Mouse (Mus musculus): ENCODE data around the gene Nae1. TPM values are rescaled to one million over a fixed set of nuclear protein-coding genes. Genes with fewer than 3 reads are reported as not detected.

The Nae1 gene
- polyA plus RNA-seq, 1 experiment = 75.4 TPM

- Histone ChIP-seq H3K27ac (ENCODE audit: insufficient read depth, low read length) (peak overlapping the region; percentile 8; the same call in 1 of the 2 replicates), H3K4me3 (ENCODE audit: insufficient read depth, low read length) (peak overlapping the region; percentile 76), H3K4me1 (ENCODE audit: control insufficient read depth, insufficient read depth, low read length) (no peaks in the 10 kb centered on the region; the same call in none of the 2 replicates)
- TF ChIP-seq CTCF (IDR thresholded peaks at IDR 0.05; ENCODE audit: extremely low read depth, insufficient read depth, low read length) = no peak
Measured at GRCm38 (mm10) chr8:104535378-104535777, 941 bp upstream of the Nae1 start.

- H3K4me1 ChIP-seq (ENCODE audit: control insufficient read depth, insufficient read depth, low read length) = no peaks in the 10 kb centered on the region; the same call in none of the 2 replicates
- TF ChIP-seq CTCF (IDR thresholded peaks at IDR 0.05; ENCODE audit: extremely low read depth, insufficient read depth, low read length) = no peak
- TF ChIP-seq POLR2A (IDR thresholded peaks at IDR 0.05; ENCODE audit: extremely low read depth, insufficient read depth, low read length) = no peak; the same call in 1 of the 2 replicates
- H3K4me3 ChIP-seq (ENCODE audit: insufficient read depth, low read length) = peak overlapping the region; percentile 76
- no peak overlapping the region for H3K27ac ChIP-seq (ENCODE audit: insufficient read depth, low read length)
Measured at GRCm38 (mm10) chr8:104534779-104535141, 323 bp upstream of the Nae1 start.

- H3K27ac ChIP-seq (ENCODE audit: insufficient read depth, low read length) = no peak overlapping the region
- H3K4me1 ChIP-seq (ENCODE audit: control insufficient read depth, insufficient read depth, low read length) = no peaks in the 10 kb centered on the region; the same call in none of the 2 replicates
- H3K4me3 ChIP-seq (ENCODE audit: insufficient read depth, low read length) = peak overlapping the region; percentile 76
- TF ChIP-seq POLR2A (IDR thresholded peaks at IDR 0.05; ENCODE audit: extremely low read depth, insufficient read depth, low read length) = no peak
Measured at GRCm38 (mm10) chr8:104533551-104533950, 886 bp downstream of the Nae1 start.

GRCm38 (mm10) chr8:104529671-104530070, 4.8 kb downstream of the Nae1 start:
- no peak for TF ChIP-seq POLR2A (IDR thresholded peaks at IDR 0.05; ENCODE audit: extremely low read depth, insufficient read depth, low read length)
- TF ChIP-seq CTCF (IDR thresholded peaks at IDR 0.05; ENCODE audit: extremely low read depth, insufficient read depth, low read length) = no peak
- H3K4me1 ChIP-seq (ENCODE audit: control insufficient read depth, insufficient read depth, low read length) = no peaks in the 10 kb centered on the region
- no peak overlapping the region for H3K4me3 ChIP-seq (ENCODE audit: insufficient read depth, low read length)
- H3K27ac ChIP-seq (ENCODE audit: insufficient read depth, low read length) = no peak overlapping the region

- no peak overlapping the region for H3K4me3 ChIP-seq (ENCODE audit: insufficient read depth, low read length)
- no peak for TF ChIP-seq POLR2A (IDR thresholded peaks at IDR 0.05; ENCODE audit: extremely low read depth, insufficient read depth, low read length)
- no peak for TF ChIP-seq CTCF (IDR thresholded peaks at IDR 0.05; ENCODE audit: extremely low read depth, insufficient read depth, low read length)
- H3K27ac ChIP-seq (ENCODE audit: insufficient read depth, low read length) = no peak overlapping the region
- H3K4me1 ChIP-seq (ENCODE audit: control insufficient read depth, insufficient read depth, low read length) = no peaks in the 10 kb centered on the region
Measured at GRCm38 (mm10) chr8:104517872-104518271, 16.6 kb downstream of the Nae1 start.

- TF ChIP-seq CTCF (IDR thresholded peaks at IDR 0.05; ENCODE audit: extremely low read depth, insufficient read depth, low read length) (no peak), POLR2A (IDR thresholded peaks at IDR 0.05; ENCODE audit: extremely low read depth, insufficient read depth, low read length) (no peak)
- Histone ChIP-seq H3K4me3 (ENCODE audit: insufficient read depth, low read length) (no peak overlapping the region; the same call in 1 of the 2 replicates), H3K27ac (ENCODE audit: insufficient read depth, low read length) (no peak overlapping the region), H3K4me1 (ENCODE audit: control insufficient read depth, insufficient read depth, low read length) (no peaks in the 10 kb centered on the region)
Measured at GRCm38 (mm10) chr8:104510134-104510533, 24.3 kb downstream of the Nae1 start.

- peak; percentile 34; the same call in 1 of the 2 replicates for TF ChIP-seq POLR2A (IDR thresholded peaks at IDR 0.05; ENCODE audit: extremely low read depth, insufficient read depth, low read length)
- no peak for TF ChIP-seq CTCF (IDR thresholded peaks at IDR 0.05; ENCODE audit: extremely low read depth, insufficient read depth, low read length)
- Histone ChIP-seq H3K4me1 (ENCODE audit: control insufficient read depth, insufficient read depth, low read length) (no peaks in the 10 kb centered on the region), H3K27ac (ENCODE audit: insufficient read depth, low read length) (no peak within 1 kb of the TSS), H3K4me3 (ENCODE audit: insufficient read depth, low read length) (peak within 1 kb of the TSS; percentile 56)
Measured at GRCm38 (mm10) chr8:104509061-104510006, 25.1 kb downstream of the Nae1 start, which contains the start of gene Terb1. Terb1 (minus strand) TSS chr8:104509910.

GRCm38 (mm10) chr8:104479091-104479490, 55.3 kb downstream of the Nae1 start:
- TF ChIP-seq CTCF (IDR thresholded peaks at IDR 0.05; ENCODE audit: extremely low read depth, insufficient read depth, low read length) (no peak), POLR2A (IDR thresholded peaks at IDR 0.05; ENCODE audit: extremely low read depth, insufficient read depth, low read length) (no peak)
- Histone ChIP-seq H3K4me1 (ENCODE audit: control insufficient read depth, insufficient read depth, low read length) (no peaks in the 10 kb centered on the region), H3K27ac (ENCODE audit: insufficient read depth, low read length) (no peak overlapping the region), H3K4me3 (ENCODE audit: insufficient read depth, low read length) (no peak overlapping the region)

- TF ChIP-seq POLR2A (IDR thresholded peaks at IDR 0.05; ENCODE audit: extremely low read depth, insufficient read depth, low read length) (no peak), CTCF (IDR thresholded peaks at IDR 0.05; ENCODE audit: extremely low read depth, insufficient read depth, low read length) (no peak)
- Histone ChIP-seq H3K27ac (ENCODE audit: insufficient read depth, low read length) (no peak overlapping the region), H3K4me1 (ENCODE audit: control insufficient read depth, insufficient read depth, low read length) (no peaks in the 10 kb centered on the region), H3K4me3 (ENCODE audit: insufficient read depth, low read length) (no peak overlapping the region)
Measured at GRCm38 (mm10) chr8:104472465-104472864, 62.0 kb downstream of the Nae1 start.

- no peak overlapping the region for H3K4me3 ChIP-seq (ENCODE audit: insufficient read depth, low read length)
- no peaks in the 10 kb centered on the region for H3K4me1 ChIP-seq (ENCODE audit: control insufficient read depth, insufficient read depth, low read length)
- no peak overlapping the region for H3K27ac ChIP-seq (ENCODE audit: insufficient read depth, low read length)
- no peak for TF ChIP-seq CTCF (IDR thresholded peaks at IDR 0.05; ENCODE audit: extremely low read depth, insufficient read depth, low read length)
- TF ChIP-seq POLR2A (IDR thresholded peaks at IDR 0.05; ENCODE audit: extremely low read depth, insufficient read depth, low read length) = no peak
Measured at GRCm38 (mm10) chr8:104467463-104467862, 67.0 kb downstream of the Nae1 start.

Other genes with a start within 250 kb of the Nae1 start
- gene Cmtm2a, start 241.5 kb downstream of the Nae1 start, polyA plus RNA-seq (2012; rRNA removed) = not detected in 2 replicates
- not detected in 2 replicates for gene Gm45711, start 224.6 kb downstream of the Nae1 start, polyA plus RNA-seq (2012; rRNA removed)
- gene Cmtm1, start 224.5 kb downstream of the Nae1 start, polyA plus RNA-seq (2012; rRNA removed) = not detected in 2 replicates
- not detected in 2 replicates for gene Gm11020, start 213.1 kb downstream of the Nae1 start, polyA plus RNA-seq (2012; rRNA removed)
- not detected in 2 replicates for gene Cmtm2b, start 212.4 kb downstream of the Nae1 start, polyA plus RNA-seq (2012; rRNA removed)
- 19.8 and 20.4 TPM in 2 replicates for gene Cmtm3, start 195.2 kb downstream of the Nae1 start, polyA plus RNA-seq (2012; rRNA removed)
- 45.7 and 46.2 TPM in 2 replicates for gene Cmtm4, start 138.8 kb downstream of the Nae1 start, polyA plus RNA-seq (2012; rRNA removed)
- gene Dync1li2, start 91.6 kb downstream of the Nae1 start, polyA plus RNA-seq (2012; rRNA removed) = 161 and 170 TPM in 2 replicates
- gene Terb1, start 24.7 kb downstream of the Nae1 start, polyA plus RNA-seq (2012; rRNA removed) = 0.69 and 1.2 TPM in 2 replicates
- gene Car7, start 52 bp upstream of the Nae1 start, polyA plus RNA-seq (2012; rRNA removed) = 48.6 and 59.8 TPM in 2 replicates
- 4.7 and 5.1 TPM in 2 replicates for gene Pdp2, start 56.8 kb upstream of the Nae1 start, polyA plus RNA-seq (2012; rRNA removed)
- not detected in 2 replicates for gene Cdh16, start 89.8 kb upstream of the Nae1 start, polyA plus RNA-seq (2012; rRNA removed)
- gene Rrad, start 96.7 kb upstream of the Nae1 start, polyA plus RNA-seq (2012; rRNA removed) = 2.4 and 2.9 TPM in 2 replicates
- gene Ciao2b, start 107.3 kb upstream of the Nae1 start, polyA plus RNA-seq (2012; rRNA removed) = 51.2 and 55.8 TPM in 2 replicates
- gene Ces2a, start 199.4 kb upstream of the Nae1 start, polyA plus RNA-seq (2012; rRNA removed) = not detected in 2 replicates